Mouse (Mus musculus) E14TG2a.4 (cell line): Measurements from ENCODE around the gene Anp32a.

Experiments used
- CTCF ChIP-seq: conservative IDR thresholded peaks from 2 replicates; pipeline ENCODE4 v1.5.1; 2014; ENCODE audit warnings: low read length
- NANOG ChIP-seq: IDR thresholded peaks from 2 replicates; pipeline ENCODE4 v1.6.1; 2014; ENCODE audit warnings: borderline replicate concordance, low read length, mixed read lengths
- POU5F1 ChIP-seq: IDR thresholded peaks from 2 replicates; pipeline ENCODE4 v1.6.1; 2014; ENCODE audit warnings: low read length, borderline replicate concordance

DNA sequence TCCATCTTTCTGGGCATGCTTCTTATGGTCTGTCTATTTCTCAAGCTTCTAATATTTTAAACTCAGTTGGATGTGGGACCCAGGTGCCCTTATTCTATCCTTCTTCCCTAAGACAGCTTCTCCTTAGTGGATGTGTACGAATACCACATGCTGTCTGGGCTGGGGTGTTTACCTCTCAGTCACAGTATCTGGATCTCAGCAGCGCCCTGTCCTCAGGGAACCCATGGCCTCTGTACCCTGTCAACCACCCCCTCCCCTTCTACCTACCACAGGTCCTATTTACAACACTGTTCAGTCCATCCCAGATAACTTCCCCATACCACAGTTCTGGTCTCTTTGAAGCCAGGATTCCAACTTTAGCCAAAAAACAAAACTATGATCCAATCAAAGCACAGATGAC, 9.6 kb downstream of the Anp32a start:
- TF ChIP-seq CTCF: no peak
- no peak for TF ChIP-seq POU5F1
- TF ChIP-seq NANOG: no peak
